Mouse (Mus musculus) neutrophil, adult 5-6 weeks (primary cell): ENCODE results near the gene Map3k11. TPM values are rescaled to one million over a fixed set of nuclear protein-coding genes. Genes with fewer than 3 reads are reported as not detected.
A peak's percentile ranks its signal among the peaks of the same experiment; 100 is the strongest.

Experiments
- ATAC-seq: fragments of 151-379, 151-347 bp; 2 replicates; pipeline ENCODE4 v1.8.0; 2017; ENCODE audit warnings: mild to moderate bottlenecking, moderate TSS enrichment; ENCODE audit not compliant: insufficient number of reproducible peaks, poor library complexity, low FRiP score, severe bottlenecking; ENCODE audit errors: extremely low read depth
- total RNA-seq: library from RNA; stranded (forward); fragments of 200-1000 nt; gene quantifications from 2 replicates; pipeline ENCODE4 v1.2.3, GENCODE M21; 2017

Map3k11 gene
- total RNA-seq, 1 experiment from 2014 or later = 65.3 TPM

DNA sequence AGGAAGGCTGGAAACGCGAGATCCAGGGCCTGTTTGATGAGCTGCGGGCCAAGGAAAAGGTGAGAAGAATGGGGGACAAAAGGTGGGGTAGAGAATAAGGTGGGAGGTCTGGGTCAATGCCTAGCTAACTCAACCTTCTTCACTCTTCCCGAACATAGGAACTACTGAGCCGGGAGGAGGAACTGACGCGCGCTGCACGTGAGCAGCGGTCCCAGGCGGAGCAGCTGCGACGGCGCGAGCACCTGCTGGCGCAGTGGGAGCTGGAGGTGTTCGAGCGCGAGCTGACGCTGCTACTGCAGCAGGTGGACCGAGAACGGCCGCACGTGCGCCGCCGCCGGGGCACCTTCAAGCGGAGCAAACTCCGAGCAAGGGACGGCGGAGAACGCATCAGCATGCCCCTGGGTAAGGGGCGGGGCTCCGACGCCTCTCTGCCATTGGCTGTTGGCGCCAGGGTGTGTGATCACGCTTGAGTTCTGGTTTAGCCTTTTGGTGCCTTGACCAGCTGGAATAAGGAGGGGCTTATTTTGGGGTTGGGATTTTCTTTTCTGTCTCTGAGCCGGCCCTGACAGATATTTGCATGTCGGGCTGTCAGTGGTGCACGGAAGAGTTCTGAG lies 7.4 kb downstream of the Map3k11 start:
- no peak for ATAC-seq

DNA sequence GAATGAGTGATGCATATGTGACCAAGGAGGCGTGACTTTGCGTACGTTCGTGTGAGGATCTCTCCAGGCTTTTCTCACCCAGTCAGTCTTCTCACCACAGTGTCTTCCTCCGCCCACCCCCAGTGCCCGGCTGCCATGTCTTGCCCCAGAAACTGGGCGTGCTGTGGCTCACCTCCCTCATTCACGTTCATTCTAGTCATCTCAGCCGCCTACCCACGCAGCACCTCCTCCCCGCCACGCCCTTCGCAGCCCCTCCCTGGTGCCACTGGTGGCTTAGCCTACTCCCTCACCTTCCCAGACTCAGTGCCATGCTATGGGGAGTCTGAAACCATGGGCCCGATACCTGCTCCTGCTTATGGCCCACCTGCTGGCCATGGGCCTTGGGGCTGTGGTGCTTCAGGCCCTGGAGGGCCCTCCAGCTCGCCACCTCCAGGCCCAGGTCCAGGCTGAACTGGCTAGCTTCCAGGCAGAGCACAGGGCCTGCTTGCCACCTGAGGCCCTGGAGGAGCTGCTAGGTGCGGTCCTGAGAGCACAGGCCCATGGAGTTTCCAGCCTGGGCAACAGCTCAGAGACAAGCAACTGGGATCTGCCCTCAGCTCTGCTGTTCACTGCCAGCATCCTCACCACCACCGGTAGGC lies 15.7 kb downstream of the Map3k11 start, which contains the start of gene Kcnk7:
TSS of gene Kcnk7 (plus strand) at position 205 of the 638 bp plus-strand sequence.
- no peak for ATAC-seq

DNA sequence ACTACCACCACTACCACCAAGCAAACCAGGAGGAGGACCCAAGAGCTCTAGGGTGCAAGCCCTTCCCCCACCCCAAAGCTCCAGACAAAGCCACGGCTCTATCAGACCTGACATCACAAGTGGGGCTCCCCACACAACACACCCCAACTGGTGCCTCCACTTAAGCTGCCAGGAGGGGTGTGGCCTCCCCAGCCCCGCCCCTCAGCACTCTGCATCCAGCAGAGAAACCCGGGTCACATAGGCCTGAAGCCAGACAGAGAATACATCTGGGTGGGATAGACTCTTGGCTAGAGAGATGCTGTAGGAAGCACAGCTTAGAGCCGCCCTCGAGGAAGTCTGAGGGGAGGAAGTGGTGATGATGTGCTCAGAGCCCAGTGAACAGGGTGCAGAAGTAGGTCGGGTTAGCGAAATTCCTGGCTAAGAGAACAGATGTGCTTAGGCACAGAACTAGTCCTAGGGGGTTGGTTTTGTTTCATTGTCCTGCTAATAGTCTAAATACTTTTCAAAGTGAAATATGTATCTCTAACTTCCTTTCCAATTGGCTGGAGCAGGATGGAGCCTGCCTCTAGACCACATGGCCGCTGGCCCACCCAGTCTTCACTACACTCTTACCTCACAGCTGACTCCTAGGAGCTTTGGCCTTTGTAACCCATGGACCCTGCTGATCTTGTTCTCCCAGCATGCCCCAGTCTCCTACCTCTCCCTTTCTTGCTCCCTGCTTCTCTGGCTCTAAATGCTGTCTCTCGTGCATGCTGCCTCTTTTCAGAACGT lies 16.4 kb downstream of the Map3k11 start:
- no peak for ATAC-seq

DNA sequence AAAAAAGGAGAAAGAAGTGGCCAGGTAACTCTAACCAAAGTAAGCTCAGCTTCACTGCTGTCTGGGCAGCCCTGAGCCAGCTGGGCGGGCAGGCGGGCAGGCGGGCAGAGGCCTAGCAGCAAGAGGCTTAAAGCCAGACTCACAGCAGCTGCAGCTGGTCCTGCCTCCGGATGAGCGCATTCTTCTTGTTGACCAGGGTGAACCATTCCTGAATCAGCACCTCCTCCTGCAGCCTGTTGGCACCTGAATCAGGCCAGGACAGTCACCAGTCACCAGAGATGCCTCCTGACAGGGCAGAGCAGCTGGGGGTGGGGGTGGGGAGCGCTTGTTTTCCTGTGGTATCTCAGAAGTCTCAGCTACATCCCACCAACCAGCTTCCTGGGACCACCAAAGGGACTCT lies 21.5 kb downstream of the Map3k11 start:
- no peak for ATAC-seq

DNA sequence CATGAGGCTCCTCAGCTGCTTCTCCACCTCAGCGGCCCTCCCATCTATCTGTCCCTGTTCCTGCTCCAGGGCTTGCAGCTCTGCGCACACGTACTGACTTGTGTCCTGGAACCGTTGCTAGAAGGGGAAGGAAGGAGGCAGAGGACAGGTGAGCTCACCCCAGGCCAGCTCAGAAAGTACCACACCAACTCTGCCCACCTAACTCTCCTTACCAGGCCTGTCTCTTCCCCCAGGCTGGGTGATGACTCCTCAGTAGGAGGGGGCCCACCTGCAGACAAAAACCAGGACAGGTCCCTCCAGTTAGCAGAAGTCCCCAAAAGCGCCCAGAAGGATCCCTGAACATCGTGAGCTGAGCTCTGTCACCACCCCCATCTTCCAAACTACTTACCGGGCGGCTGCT lies 22.0 kb downstream of the Map3k11 start:
- no peak for ATAC-seq

DNA sequence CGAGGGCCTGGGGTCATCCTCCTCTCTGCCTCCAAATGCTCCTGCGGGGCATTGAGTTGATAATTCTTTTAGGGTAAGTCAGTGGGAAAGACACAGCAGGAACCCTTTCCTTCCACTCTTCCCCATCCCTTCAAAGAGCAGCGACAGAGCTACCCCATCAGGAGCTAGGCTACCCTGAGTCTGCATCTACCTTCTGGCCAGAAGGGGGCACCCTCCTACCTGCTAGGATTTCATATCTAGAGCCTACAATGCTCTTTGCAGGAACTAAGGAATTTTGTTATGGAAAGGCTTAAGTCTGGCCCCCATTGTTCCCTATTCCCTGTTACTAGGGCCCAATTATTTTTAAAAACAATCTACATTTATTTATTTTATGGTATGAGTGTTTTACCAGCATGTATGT lies 22.7 kb downstream of the Map3k11 start:
- ATAC-seq = no peak

DNA sequence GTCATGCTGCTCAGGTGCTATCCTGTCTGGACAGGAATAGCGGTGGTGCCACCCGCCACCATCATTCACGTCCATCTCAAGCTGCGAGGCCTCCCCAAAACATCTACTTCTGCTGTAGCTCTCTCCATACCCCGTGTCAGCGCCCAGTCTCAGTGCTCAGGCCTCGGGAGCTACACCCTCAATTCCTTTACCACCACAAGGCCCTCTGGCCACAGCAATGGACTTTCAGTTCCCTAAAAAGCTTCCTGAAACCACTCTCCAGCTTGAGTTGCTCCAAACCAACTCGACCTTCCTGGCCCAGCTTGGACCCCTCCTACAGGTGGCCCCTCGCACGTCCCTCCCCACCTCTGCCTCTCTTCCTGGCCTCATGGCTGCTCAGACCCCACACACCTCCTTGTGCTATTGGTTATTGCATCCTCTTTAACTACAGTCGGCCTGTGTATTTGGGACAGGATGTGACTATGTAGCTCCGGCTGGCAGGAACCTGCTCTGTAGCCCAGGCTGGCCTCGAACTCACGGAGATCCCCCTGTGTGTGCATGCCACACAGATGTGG lies 23.4 kb downstream of the Map3k11 start:
- peak; percentile 24 for ATAC-seq

DNA sequence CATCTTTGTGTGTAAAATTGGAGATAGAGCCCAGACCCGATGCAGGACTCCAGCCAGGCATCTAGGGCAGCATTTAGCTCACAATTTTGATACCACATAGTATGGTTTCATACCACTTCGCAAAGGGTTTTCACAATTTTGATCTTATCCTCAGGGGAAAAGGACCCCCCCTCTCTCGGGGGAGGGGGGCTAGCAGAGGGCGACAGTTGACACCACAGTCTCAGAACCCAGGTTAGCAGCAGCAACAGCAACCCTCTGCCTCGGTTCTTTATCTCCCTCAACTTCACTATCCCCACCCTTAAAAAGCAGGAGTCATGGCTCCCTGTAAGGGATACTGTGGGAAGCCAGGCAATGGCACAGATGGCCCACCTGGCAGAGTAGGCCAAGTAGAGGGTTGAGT lies 24.7 kb downstream of the Map3k11 start:
- ATAC-seq = no peak

DNA sequence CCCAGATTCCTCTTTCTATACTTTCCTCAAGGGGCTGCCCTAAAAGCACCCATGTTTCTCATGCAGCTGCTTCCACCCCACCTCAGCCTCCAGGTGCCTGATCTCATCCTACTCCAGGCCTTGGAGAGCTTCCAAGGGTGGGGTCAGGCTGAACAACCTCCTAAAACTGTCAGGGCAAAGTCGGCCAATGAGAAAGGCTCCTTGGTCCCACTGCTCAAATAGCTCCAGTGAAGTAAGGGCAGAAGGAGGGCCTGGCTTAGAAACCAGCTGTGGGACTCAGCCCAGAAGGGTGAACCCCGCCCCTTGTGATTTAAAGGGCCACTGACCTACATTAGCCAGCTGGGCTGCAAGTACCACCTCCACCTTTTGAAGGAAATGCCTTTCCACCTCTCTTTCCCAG lies 25.2 kb downstream of the Map3k11 start:
- ATAC-seq = no peak

DNA sequence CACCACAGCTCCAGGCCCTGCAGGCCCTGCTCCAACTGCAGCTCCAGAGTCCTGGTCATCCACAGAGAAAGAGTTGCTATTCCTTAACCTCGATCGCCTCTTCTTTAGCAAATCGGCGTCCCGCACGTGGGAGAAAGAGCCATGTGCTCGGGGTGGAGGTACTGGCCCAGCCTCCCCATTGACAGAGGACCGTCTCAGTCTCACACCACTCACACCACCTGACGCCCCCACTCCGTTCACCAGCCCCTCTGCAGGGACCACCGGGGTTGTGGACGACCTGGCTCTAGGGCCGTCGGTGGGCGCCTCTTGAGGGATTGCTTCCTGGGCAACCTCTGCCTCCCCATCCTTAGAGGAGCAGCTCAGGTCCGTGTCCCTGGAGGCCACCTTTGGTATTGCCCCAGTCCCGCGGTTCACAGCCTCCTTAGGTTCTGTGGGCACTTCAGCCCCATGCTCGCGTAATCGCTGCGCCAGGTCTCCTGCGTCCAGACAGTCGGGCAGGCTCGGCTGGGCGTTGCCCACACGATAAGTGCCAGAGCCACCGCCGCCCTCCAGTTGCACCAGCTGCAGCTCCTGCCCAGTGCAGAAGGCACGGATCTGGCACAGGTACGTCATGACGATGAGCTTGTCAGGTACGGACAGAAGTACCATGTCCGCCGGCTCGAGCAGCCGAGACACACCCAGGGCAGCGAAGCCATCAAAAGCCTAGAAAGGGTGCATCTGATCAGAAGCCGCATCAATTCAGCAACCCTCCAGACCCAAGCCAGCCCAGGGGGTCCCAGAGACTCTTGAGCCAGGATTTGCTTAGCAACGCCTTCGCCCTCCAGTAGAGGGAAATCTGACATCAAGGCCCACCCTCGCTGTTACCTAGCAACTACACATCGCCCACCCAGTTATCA lies 27.5 kb downstream of the Map3k11 start:
- no peak for ATAC-seq

DNA sequence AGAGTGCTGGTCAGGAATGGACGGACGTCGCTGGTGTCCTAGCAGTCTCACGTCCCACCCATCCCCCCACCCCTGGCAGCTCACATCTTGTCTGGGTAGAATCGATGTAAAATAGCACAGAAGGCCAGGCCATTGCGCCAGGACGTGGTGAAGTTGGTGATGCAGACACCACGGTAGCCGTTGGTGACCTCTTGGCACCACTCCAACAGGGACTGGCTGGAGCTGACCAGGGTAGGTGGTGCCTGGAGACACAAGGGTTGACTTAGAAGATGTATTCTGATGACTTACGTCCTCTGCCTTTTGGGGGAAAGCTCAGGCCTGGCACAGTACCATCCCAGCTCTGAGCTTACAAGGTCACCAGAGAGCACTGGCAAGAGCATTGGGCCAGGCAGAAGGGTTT lies 28.4 kb downstream of the Map3k11 start:
- no peak for ATAC-seq

DNA sequence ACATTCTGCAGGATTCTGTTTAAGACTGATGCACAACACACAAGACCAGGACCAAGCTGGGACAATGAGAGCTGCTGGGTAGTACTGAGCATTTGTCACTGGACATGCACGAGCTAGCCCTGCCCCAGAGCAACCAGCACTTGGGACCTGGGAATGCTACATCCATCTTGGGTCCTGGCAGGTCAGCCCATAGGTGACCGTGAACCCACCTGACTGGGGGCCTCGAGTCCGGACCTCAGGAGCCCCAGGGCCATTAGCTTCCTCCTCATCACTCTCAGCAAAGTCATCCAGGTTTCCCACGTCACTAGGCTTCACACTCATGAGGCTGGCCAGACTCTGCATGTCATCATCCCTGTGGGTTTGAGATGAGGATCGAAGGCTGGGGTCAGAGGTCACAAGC lies 32.7 kb downstream of the Map3k11 start:
- ATAC-seq = no peak

DNA sequence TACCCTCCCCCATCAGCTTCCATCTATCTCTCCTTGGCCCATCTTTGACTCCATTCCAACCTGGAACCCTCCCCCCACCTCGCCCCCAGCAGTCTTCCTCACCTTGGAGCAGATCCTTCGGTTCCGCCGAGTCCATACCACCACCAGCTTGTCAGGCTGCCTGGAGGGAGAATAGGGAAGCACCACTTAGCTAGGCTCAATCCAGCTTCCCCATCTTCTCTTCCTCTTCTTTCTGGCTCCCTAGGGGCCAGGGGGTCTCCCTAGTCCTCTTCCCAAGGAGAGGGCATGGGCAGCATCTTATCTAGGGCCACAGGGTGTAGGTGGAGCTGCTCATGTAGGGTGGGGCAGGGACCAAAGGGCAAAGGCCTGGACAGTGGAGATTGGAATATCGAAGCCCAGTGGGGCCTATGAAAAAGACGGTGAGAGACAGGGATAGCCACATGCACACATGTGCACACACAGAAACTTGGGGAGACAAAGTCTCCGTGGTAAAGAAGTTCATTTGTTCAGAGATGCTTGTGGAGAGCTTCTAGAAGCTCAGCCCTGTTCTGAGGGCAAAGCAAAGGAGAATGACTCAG lies 34.4 kb downstream of the Map3k11 start:
- ATAC-seq = no peak

DNA sequence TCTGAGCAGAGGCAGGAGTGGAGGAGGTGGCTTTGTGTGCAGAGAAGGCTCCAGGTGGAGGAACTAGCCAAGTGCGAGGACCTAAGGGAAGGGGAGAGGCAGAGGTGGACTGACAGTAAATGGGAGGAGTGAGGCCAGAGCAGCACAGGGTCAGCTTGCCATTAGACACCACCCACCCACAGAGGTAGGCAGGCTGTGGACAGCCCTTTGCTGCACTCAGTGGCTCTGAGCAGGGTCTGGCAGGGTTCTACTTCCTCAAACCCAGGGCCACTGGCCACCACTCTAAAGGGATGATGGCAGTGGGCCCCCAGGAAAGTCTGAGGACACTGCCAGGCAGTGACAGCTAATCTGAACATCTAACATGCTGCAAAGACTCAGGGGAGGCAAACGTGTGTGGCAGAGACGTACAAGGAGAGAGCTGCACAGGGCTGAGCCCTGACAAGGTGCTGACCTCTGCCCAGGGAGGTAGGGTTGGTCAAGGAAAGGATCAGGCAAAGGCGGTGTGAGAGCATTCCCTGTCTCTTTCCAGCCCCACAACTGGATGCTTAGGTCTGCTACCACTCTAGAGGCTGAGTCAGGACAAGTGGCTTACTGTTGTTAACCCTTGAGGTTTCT lies 35.5 kb downstream of the Map3k11 start:
- ATAC-seq = no peak

DNA sequence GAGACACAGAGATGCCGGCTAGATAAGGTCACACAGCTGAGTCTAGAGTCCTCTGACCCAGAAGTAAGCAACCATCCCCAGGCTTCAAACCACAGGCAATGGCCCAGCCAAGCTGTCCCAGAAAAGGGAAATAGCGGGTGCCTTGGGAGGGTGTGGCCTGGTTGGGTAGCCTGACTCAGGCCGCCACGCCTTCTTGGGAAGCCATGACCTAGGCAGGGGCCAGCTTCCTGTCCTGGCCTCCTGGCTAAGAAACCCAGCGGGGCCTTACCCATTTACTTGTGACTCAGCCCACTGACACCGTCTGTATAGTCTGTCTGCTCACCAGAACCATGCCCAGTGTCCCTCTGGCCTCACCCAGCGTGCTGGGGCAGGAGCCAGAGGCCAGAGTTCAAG lies 36.0 kb downstream of the Map3k11 start:
- ATAC-seq = peak; percentile 72

DNA sequence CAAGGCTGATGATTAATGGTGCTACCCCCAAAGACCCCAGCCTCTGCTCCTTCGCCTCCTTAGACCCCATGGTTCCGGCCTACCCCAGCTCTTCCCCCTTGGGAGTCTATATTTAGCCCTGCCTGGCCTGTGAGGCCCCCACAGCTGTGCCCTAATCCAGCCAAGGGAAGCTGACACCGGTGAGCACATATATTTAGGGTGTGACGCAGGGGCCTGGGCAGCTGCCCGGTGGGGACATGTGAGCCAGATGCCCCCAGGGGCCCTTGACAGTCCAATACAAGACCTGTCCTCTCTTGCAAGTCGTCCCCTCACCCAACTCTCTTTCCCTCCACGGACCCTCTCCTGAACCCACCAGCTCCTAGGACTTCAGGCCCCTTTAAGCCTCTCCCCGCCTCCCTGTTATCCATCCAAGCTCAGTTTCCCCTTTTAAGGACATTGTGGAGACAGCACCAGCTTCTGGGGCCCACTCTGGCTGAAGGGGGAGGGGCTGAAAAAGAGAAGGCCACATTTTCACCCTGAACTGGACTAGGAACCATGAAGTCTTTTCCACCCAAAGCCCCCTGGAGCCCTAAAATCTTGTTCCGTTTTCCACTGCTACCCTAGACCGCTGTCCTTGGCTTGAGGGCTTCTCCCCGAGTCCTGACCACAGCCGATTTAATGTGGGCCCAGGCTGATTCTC lies 36.6 kb downstream of the Map3k11 start:
- no peak for ATAC-seq

DNA sequence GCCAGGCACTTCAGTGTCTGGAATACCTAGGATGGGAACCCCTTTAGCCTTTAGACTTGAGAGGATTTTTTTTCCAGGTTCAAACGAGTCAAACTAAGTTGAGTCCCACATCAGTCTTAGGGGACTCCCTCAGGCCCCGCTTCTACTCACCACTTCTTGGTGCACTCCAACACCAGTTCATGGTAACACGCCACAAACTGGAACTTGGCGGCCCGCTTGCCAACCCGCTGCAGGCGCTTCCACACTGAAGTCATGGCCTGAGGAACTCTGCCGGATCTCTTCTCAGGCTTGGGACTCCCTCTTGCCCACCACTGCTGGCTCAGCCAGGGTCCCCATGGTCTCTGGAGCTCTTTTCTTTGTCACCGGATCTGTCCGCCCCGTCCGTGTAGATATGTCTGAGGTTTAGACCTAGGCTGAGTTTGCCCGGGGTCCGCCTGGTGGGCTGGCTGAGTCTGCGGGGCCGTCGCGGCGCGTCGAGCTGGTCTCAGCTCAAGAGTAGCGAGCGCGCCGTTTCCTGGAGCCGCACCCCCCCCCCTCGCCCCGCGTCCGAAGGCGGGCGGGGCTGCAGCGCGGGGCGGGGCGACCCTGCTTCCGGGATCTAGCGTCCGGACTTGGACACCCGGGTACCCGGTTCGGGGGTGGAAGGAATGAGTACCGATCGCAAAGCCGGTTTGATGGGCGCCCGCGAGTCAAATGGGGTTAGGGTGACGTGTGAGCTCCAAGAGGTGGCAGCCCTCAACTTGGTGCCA lies 37.4 kb downstream of the Map3k11 start, which contains the start of gene Ehbp1l1:
TSS of gene Ehbp1l1 (minus strand) at position 551 of the 749 bp plus-strand sequence.
- no peak for ATAC-seq
